ENCODE assay signal across 30 mouse cellular contexts in the genomic region with DNA sequence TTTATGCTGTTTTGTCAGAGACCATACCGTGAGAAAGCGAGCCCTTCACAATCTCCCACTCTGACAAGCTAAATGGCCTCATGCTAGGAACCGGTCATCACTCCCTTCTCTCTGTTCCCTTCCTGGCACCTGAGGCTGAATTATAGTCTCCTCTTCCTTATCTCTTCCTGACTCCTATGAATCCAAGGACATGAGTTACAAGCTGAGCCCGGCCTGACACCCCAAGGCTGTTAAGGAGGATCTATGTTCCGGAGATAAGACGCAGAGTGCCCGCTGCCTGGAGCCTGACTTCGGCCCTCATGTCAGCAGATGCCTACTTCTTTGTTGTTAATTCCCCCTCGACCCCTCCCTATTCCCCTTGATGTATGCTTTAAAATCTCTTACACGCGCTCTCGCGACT. TPM values are rescaled to one million over a fixed set of nuclear protein-coding genes. Genes with fewer than 3 reads are reported as not detected.
"Had no signal": no experiment of that assay in that cellular context is flagged by ENCODE, and none has a peak within 500 bp of the region (broad histone marks: within the 10 kb centered on the region; RNA-seq: fewer than 3 reads in every experiment).

No protein-coding gene starts in this region.

RNA-seq across cellular contexts. Expression of a gene that starts 48.5 kb away (rescaled TPM):
- total RNA-seq: heart, postnatal 10 days; heart, postnatal 14 days; heart, postnatal 25 days; heart, postnatal 36 days; heart, postnatal 4 days; hematopoietic stem cell, adult 5-6 weeks; layer of hippocampus, adult 18-20 months; layer of hippocampus, adult 2 months; layer of hippocampus, postnatal 25 days; layer of hippocampus, postnatal 36 days; left cerebral cortex, adult 8-10 months had no signal
- polyA plus RNA-seq: heart, embryonic 14.5 days; heart, embryonic 15.5 days; heart, embryonic 16.5 days; heart, postnatal 0 days; hindbrain, embryonic 10.5 days; hindbrain, embryonic 11.5 days; hindbrain, embryonic 12.5 days; hindbrain, embryonic 13.5 days; hindbrain, embryonic 14.5 days; hindbrain, embryonic 15.5 days; hindbrain, embryonic 16.5 days; intestine, embryonic 14.5 days; intestine, embryonic 15.5 days; intestine, postnatal 0 days; kidney, embryonic 14.5 days; kidney, embryonic 15.5 days; kidney, embryonic 16.5 days; kidney, postnatal 0 days; large intestine, adult 2 months had no signal
